Mouse (Mus musculus) embryo, embryonic 11 days (tissue): ENCODE measurements around the gene Sema4a.

Experiments used
- DNase-seq: peaks from one replicate; pipeline ENCODE4 v3.0.0-alpha.2; 2015

The Sema4a gene

DNA sequence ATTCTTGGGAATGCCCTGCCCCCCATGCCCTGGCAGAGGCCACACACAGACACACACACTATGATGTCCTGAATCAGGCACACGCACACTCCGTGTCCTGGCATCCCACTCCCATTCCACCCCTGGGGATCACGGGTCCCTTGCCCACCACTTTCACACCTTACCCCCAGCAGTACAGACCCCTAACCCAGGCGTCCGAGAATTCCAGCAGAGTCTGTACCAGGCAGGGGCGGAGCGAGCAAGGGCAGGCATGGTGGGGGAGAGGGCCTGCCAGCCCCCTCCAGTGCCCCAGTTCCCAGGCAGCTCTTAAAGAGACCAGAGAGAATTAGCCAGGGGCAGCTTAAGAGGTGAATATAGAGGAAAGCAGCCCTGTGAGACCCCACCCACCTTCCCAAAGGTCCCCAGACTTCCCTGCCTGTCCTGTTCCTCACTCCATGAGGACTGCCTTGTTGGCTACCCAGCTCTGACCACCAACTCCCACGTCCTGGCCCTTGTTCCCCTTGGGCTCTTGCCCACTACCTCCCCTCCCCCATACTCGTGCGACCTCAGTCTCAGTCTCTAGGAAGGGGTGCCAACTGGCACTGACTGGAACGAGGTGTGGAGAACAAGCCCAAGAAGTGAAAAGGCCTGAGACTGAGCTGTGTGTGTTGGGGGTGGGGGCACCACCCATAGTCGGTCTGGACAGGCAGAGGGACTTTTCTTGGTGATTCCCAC, at the start of gene Sema4a:
TSS of gene Sema4a (minus strand) at position 200 of the 714 bp plus-strand sequence.
- no peak for DNase-seq

DNA sequence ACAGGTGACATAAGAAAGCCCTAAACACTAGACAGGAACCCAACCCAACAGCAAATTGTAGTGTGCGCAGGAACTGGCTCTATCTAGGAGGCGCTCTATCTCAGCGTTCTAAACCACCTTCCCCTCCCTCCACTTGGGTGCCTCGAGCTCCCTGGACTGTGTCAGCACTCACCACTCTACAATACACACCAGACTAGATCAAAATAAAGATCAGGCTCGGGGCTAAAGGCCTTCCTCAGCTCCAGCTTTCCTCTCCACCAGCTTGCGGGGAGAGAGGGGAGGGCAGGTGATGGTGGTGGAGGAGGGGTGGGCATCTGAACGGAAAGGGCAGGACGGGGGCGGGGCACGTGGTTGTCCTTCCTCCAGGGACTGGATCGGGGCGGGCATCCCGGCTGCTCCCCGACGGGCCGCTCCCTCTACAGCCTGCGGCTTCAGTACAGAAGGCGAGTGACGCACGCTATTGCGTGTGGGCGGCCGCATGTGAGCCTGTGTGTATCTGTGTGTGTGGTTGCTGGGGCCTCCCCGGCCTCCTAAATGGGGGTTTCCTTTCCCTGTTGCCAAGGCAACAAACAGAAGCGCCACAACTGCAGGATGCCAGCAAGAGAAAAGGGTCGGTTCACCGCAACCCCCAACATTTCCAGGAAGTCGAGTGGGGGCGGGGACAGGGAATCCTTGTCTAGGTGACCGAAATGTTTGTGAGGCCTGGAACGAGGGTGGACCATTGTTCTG, 48.9 kb upstream of the Sema4a start, which contains the start of gene Lmna:
TSS of gene Lmna (minus strand) at position 265 of the 729 bp plus-strand sequence.
- peak; percentile 94 for DNase-seq

DNA sequence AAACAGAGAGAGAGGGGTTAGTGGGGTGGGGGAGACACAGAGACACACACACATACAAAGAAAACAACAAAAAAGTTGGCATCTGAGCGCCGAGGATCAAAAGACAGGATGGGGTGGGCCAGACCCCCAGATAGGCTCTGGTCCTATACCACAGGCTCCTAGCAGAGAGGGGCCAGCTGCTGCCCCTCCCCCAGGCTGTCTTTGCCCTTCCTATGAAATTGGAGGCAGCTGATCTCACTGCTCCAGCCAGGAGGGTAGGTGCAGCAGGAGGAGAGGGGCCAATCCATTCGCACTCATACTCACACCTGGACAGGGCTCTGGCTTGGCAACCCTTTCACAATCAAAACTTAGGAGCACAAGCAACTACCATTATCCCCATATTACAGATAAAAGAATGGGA, 48.3 kb upstream of the Sema4a start:
- DNase-seq: no peak

DNA sequence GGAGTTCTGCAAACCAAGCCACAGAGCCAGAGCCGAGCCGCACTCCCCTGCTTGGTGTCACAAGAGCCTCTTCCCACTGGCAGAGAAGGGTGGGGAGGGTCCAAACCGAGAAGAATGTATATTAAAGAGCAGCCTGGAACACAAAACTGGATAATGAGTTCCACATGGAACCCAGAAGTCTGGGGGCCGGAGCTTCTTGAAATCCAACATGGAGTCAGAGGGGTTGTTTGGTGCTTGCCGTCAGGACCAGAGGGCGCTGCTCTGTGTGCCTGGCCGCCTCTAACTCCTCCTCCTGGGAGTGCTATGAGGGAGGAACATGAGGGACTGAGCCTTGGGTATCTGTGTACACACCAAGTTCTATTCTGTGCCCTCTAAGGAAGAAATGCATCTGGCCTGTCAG, 44.8 kb upstream of the Sema4a start:
- DNase-seq: no peak

DNA sequence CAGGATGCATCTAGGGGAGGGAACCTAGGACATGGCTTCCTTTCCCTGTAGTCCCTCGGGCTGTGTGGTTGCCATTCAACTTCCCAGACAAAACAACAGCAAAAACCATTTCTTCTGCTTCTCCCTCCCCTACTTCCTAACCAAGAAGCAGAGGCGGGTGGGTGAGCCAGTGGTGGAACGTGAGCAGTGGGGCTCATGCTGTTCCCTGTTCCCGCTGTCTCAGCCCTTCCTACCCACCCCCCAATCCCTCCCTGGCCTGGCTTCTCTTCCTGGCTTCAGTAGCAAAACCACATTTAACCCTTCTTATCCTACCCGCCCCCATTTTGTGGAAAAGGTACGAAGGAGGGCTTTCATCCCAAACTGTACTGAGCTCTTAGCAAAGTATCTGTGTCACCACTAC, 44.1 kb upstream of the Sema4a start:
- DNase-seq: no peak

DNA sequence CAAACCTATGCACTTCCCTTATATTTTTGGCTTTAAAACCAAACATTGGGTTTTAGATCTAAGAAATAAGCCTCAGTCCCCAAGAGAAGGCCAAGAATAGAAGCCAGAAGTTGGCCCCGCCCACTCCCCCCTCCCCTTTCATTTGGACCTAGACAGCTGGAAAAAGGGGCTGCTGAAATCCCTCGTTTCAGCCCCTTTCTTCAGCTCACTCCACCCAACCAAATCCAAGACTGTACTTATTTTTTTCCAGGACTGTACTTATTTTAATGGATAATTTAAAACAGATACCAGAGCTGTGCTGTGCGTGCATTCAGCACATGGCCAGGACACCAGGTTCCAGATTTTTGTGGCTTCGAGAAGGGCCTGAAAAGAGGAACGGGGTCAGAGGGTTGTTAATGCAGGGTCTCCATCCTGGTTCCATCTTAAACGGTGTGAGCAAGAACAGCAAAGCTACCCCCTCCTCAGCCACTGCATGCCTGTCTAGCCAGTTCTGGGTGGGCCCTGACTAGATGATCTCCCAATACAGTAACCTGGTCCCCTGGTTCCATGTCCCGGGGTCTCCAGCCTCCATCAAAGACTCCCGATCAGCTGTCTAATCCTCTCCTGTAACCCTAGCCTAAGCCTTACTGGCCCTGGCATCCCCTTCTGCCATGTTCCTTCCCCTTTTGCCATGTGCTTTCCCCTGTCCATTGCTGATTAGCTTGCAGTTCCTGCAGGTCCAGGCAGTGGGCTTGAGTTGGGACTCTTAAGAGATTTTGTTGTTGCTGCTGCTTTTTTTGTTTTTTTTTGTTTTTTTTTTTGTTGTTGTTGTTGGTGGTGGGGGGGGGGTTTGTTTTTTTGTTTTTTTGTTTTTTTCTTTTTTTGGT, 43.1 kb upstream of the Sema4a start:
- DNase-seq: no peak

DNA sequence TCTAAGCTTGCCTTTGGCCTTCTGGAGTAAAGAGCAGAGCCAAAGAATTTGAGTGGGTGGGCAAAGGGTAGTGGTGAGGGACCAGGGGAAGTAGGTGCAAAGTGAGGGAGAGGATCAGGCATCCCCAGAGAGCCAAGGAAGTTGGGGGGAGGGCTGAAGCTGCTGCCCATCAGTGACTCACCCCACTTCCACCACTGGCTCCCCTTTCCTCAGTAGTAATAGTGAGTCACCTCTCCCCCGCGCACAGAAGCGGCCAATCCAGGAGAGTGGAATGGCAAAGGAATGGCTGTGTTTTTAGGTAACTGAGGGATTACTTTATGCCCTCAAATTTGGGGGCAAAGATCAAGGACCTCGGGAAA, 42.5 kb upstream of the Sema4a start:
- DNase-seq: no peak

DNA sequence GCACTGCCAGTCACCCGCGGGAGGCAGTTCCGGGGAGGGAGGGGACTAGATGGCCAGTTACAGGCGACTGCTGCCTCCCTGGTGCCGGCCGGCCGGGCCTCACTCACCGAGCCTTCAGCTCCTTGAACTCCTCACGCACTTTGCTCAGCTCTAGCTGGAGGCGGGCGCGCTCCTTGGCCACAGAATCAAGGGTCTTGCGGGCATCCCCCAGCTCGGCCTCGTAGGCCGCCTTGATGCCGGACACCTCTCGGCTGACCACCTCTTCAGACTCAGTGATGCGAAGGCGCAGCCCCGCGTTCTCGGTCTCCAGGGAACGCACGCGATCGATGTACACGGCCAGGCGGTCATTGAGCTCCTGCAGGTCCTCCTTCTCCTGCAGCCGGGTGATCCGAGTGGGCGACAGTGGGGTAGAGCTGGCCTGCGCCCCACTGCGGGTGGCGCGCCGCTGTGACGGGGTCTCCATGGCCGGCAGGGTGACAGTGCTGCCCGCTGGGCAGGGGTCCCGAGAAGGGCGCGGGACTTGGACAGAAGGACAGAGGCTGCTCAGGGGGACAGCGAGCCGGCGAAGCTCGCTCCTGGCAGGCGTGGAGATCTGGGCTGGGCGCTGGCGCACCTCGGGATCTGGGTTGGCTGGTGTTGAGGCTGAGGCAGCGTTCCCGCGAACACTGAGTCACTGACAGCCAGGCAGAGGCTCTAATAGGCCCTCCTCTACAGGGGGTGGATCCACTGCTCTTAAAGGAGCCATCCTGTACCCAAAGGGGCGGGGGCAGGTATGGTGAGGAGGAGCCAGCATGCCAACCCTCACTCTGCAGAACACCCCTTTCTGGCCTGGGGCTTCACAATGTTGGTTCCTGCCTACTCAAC, 41.9 kb upstream of the Sema4a start:
- peak; percentile 79 for DNase-seq

DNA sequence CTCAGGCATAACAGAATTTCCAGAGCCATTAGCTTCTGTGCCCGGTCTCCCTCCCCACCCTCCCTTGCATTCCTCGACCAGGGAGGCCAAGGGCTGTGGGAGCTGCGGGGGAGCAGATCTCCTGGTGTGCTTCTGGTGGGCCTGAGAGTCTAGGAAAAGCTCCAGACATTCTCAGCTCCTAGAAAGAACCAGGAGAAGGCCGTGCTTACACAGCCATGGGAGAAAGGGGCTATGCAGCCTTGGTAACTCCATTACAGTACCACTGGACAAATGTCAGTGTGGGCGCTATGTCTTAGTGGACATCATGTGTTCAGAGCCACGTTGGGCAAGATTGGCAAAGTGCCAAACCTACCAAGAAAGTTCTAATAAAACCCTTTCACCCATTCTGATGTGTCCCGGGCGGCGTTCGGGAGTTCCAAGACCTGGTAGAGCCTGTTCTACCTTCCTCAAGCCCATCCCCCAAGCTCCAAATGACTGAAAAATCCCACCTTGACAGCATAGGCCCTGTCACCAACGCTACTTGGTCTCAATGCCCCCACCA, 41.1 kb upstream of the Sema4a start:
- DNase-seq: no peak

DNA sequence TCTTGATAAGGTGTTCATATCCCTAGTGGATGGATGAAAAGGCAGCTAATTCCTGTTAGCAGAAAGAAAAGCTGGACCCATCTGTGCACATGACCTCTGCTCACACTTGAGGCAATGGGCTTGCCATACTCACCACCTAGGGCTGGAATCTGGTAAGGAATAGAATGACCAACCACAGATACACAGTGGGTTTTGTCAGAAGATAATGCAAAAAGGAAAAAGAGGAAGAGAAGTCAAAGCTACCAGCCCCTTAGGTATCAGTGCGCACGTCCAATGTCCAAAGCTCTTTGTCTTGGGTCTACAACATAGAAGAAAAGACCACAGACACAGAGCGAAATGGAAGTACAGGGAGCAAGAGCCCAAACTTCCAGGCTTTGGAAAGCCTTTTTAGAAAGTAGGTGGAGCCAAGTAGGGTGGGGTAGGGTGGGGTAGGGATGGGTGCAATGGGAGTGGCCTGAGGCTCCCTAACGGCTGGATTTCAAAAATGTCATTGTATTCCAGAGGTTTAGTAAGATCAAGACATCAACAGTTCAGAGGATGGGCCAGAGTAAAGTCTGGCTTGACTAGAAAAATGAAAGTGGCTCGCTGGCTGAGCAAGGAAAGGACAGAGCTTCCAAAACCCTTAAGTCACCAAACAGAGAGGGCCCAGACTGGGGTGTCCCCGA, 40.5 kb upstream of the Sema4a start:
- no peak for DNase-seq

DNA sequence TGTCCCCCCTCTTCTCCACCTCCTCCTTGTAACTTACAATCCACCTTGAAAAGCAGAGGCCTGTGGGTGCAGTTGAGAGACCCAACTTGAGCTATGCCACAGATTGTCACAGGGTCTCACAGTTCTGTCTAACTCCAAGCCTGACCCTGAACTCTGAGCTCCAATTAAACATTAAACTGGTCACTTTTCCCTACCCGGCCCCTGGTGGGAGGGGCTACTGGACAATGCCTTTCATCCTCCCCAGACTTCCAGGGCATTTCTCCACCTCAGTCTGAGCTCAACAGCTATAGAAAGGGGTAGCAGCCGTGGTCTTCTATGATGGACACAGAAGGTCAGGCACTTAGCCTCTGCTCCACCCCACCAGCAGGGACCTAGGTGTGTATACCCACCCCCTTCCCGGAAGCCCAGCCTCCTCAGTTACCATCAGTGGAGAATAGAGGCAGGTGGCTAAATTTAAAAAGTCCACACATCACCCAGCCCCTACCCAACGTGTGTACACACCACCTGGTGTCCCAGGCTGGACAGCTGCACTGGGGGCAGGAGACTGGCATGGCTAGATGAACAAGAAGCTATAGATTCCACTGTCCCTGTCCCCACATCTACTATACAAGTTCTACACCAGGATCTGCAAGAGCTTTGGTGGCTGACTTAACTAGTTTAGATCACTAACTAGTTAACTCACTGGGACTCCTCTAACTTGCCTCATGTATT, 39.8 kb upstream of the Sema4a start:
- DNase-seq: no peak

DNA sequence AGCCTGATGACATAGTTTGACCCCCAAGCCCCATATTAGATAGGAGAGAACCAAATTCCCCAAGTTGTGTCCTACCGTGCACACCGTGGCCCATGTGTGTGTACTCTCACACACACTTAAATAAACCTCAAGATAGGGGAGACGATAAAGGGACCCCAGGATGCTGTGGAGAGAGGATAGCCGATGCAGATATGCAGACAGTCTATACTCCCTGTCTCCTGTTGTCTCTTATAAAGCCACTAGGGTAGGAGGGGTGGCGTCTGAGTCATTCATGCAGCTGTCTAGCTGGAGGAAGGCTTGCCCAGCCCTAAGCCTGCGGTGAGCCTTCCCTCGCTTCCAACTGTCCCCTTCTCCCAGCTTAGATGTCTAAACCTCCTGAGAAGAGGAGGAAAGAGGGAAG, 39.1 kb upstream of the Sema4a start:
- no peak for DNase-seq

DNA sequence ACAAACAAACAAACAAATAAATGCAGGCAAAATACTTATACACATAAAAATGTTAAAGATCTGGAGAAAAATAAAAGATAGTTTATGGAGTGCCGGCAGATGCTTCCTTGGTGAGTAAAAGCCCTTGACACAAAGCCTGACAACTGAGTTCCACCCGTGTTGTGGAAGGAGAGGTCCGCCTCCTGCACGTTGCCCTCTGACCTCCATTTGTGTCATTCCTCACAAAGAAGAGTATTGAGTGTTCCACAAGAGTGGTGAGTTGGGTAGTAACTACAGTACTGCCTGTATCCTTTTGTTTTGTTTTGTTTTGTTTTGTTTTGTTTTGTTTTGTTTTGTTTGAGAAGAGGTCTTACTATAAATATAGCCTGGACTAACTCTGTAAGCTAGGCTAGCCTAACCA, 38.6 kb upstream of the Sema4a start:
- DNase-seq: no peak

DNA sequence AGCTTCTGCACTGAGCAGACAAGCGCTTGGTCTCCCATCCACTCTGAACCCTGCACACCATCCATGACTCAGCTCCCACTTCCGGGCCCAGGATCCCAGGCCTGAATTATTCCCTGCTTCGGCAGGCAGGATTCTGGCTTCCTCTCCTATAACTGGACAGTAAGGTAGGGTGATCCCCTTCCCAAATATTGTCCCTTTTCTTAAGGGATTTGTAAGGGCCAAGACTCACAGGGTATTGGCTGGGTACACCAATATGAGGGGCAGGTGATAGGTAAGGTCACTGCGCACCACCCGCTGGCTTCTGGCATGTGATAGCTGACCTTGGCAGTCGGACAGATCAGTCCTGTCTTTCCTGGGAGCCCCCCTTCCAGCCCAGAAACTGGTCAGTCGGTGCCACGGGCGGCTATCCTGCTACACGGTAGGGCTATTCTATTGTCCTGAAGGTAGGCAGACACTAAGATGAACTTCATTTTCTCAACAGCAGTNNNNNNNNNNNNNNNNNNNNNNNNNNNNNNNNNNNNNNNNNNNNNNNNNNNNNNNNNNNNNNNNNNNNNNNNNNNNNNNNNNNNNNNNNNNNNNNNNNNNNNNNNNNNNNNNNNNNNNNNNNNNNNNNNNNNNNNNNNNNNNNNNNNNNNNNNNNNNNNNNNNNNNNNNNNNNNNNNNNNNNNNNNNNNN, 34.9 kb upstream of the Sema4a start:
- DNase-seq: no peak

DNA sequence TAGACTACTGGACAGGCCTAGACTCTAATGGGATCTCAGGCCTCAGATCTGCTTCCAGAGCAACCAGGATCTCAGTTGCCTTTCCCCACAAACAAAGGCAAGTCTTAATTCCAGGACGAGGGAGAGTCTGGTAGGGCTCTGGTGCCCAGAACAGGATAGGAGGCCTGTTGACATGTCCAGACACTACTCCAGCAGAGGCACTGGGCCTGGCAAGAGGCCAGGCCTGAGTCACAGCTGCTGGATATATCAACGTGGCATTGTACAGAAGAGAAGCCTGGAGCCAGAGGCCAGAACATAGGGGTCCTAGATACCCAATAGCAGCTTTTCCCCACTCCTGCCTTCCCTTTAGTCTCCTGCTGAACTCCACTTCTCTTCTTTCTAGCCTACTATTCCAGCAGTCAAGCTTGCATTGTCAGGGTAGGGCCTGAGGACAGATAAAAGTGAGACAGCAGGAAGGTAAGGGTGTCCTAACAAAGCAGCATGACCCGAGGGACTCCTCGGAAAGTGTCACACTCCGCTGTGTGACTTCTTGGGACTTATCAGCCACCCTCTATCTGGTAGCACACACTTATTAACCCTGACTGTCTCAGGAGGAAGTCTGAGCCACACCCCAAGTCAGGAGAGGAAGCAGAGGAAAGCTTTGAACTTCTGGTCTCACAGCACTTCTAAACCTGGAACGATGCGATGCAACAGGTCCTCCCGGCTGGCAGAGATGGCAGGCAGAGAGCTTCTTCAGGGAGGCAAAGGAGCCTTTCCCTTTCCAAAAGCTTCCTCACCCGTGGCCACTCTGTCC, 34.0 kb upstream of the Sema4a start:
- DNase-seq: no peak

DNA sequence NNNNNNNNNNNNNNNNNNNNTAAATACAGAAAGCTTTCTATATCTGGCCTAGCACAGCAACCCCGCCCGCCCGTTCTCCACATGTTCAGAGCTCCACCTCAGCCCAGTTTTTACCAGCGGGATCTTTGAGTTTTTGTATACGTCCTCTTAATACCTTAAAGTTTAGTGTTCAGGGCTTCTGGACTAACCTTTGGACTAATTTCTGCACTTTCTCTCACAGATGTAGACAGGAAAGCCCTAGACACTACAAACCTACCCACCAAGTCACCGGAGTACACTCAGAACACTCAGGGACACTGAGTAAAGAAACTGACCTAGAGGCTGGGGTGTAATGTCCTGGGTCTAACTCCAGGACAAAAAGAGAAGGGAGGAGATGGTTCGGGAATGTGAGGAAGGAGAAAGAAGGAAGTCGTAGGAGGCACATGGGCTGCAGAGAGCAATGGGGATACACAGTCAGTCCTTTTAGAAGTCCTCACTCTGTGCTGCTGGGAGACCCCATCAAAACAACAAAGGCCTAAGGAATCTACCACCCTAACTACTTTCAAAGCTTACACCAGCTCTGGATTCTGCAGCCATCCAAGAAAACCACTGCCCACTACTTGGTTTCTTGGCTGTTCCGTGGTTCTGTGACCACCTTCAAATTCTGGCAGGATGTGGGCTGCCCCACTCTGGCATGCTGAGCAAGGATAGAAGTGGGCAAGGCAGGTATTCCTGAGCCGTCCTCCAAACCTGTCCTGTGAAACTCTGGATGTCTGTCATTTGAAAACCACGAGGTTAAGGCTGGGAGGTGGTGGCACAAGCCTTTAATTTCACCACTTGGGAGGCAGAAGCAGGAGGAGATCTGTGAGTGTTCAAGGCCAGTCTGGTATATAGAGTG, 33.0 kb upstream of the Sema4a start:
- no peak for DNase-seq

DNA sequence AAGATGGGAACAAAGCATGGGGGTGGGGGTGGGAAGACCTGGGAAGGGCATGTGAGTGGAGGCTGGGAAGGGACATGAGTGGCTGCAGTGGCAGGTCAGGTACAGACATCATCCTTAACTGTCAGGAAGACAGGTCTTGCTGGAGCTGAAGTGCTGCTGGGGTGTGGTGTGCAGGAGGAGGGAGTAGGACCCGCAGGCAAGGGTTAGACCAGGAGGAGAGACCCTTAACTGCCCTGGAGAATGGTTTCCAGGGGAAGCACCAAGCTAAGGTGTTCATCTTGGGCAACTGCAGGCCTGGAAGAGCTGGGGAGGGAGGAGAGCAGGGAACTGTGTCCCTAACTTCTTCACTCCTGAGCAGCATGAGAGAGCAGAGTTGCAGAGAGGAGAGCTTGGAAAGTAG, 26.4 kb upstream of the Sema4a start:
- DNase-seq: no peak

DNA sequence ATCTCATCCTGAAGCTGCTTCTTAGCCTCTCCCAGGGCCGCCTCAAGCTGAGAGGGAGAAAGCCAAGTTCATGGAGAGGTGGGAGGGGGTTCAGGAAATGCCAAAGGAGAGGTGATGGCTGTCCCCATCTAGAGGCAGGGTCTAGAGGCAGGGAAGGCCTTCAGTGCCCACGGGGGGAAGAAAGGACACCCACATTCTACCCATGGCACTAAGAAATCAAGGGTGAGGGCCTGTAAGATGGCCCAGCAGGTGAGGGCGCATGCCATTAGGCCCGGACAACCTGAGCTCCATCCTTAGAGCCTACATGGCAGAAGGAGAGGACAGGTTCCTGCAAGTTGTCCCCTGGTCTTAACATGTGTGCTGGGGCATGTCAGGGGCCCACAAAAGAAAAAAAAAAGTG, 25.9 kb upstream of the Sema4a start:
- no peak for DNase-seq

DNA sequence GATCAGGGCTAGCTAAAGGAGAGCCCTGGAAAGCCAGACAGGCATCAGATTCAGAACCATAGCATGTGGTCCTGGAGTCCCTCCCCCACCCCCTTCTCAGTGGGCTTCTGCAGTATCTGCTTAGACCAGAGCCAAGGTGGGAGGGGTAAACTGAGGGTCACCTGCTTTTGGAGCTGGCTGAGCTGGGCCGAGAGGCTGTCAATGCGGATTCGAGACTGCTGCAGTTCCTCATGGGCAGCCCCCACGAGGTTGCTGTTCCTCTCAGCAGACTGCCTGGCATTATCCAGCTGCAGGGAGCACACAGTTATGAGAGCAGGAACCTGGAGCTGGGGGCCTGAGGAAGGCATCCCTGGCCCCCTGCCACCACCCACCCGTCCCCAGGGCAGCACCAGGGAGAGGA, 25.1 kb upstream of the Sema4a start:
- DNase-seq: no peak
